Mouse (Mus musculus): ENCODE data around the gene 5031439G07Rik.

DNA sequence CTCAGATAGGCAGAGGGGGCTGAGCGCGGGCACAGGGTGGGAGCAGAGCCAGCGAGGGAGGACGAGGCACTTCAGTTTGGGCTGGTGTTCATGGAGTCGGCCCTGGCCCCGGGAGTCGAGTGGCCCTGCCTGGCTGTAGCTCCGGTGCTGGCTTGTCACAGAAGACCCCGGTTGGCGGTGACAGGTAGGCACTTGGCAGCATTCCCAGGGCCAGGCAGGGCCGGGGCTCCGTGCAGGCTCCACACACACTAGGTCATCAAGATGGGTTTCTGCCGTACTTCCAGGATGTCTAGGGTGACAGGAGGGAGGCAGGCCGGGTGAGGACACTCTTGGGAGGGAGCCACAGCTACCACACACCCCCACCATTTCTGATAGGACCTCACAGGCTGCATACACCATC is 39.4 kb downstream of the 5031439G07Rik start:
- TF ChIP-seq CTCF (IDR thresholded peaks at IDR 0.05; ENCODE audit: insufficient read depth, low read depth, low read length) = no peak
- TF ChIP-seq POLR2A (IDR thresholded peaks at IDR 0.05; ENCODE audit: insufficient read depth, low read depth, low read length) = no peak
